Mouse (Mus musculus) kidney, adult 11 months (tissue): ENCODE measurements around the gene Spin2g.
"Not testable (repeated sequence)": the region's sequence is repeated elsewhere in the genome, so short reads cannot be mapped to it uniquely, and the experiment has no call there.

Source experiments
- DNase-seq: peaks from one replicate; pipeline ENCODE4 v3.0.0; 2022

The Spin2g gene

GRCm38 (mm10) chrX:34238633-34239032 is at the start of gene Spin2g:
TSS of gene Spin2g (minus strand) at chrX:34238733.
- DNase-seq: not testable (repeated sequence)
